Mouse (Mus musculus) kidney, embryonic 16.5 days (tissue): ENCODE measurements around the gene Dnah7a. TPM values are rescaled to one million over a fixed set of nuclear protein-coding genes. Genes with fewer than 3 reads are reported as not detected.
"Not testable (repeated sequence)": the region's sequence is repeated elsewhere in the genome, so short reads cannot be mapped to it uniquely, and the experiment has no call there.

Experiments
- ATAC-seq: fragments of 200-750 bp; cut with Nextera tagmentation; 2 replicates; pipeline ENCODE4 v1.8.0; 2017; ENCODE audit warnings: moderate TSS enrichment; ENCODE audit not compliant: low FRiP score, low TSS enrichment
- H3K27ac ChIP-seq: fragments of 300-500 bp; sonication (generic); 2 replicates; pipeline ENCODE4 v1.5.1; 2014; ENCODE audit warnings: low read length
- H3K27me3 ChIP-seq: fragments of 300-500 bp; sonication (generic); 2 replicates; pipeline ENCODE4 v1.6.1; 2014; ENCODE audit warnings: low read length, control low read depth, mixed read lengths; ENCODE audit not compliant: insufficient read depth
- H3K36me3 ChIP-seq: fragments of 300-500 bp; sonication (generic); 2 replicates; pipeline ENCODE4 v1.6.1; 2014; ENCODE audit warnings: low read length, control low read depth, mixed read lengths; ENCODE audit not compliant: insufficient read depth
- H3K4me1 ChIP-seq: fragments of 300-500 bp; sonication (generic); 2 replicates; pipeline ENCODE4 v1.6.1; 2014; ENCODE audit warnings: low read length, control low read depth, mixed read lengths; ENCODE audit not compliant: insufficient read depth
- H3K4me2 ChIP-seq: fragments of 300-500 bp; sonication (generic); replicated peaks from 2 replicates; pipeline ENCODE4 v1.6.1; 2014; ENCODE audit warnings: low read depth, low read length
- H3K4me3 ChIP-seq: fragments of 300-500 bp; sonication (generic); 2 replicates; pipeline ENCODE4 v1.5.1; 2014; ENCODE audit warnings: mild to moderate bottlenecking, low read length
- H3K9ac ChIP-seq: fragments of 300-500 bp; sonication (generic); replicated peaks from 2 replicates; pipeline ENCODE4 v1.6.1; 2014; ENCODE audit warnings: low read length
- H3K9me3 ChIP-seq: fragments of 300-500 bp; sonication (generic); 2 replicates; pipeline ENCODE4 v1.6.1; 2016; ENCODE audit warnings: low read length, control low read depth
- WGBS: fragments of 180-500 bp; shearing (Covaris S2); extraction: QIAGEN DNeasy Blood & Tissue Kit; methylation state at CpG from one replicate; pipeline ENCODE4 v1.1.7; 2014; 5-methylcytosine and 5-hydroxymethylcytosine counted together
- polyA plus RNA-seq: library from polyadenylated mRNA; unstranded; fragments of >200 nt; fragmentation: Nextera tagmentation; extraction: Ambion mirVana; gene quantifications from 2 replicates; pipeline ENCODE4 v1.2.1, GENCODE M21; 2015

Dnah7a gene
- polyA plus RNA-seq = 0.70 and 1.3 TPM in 2 replicates

DNA sequence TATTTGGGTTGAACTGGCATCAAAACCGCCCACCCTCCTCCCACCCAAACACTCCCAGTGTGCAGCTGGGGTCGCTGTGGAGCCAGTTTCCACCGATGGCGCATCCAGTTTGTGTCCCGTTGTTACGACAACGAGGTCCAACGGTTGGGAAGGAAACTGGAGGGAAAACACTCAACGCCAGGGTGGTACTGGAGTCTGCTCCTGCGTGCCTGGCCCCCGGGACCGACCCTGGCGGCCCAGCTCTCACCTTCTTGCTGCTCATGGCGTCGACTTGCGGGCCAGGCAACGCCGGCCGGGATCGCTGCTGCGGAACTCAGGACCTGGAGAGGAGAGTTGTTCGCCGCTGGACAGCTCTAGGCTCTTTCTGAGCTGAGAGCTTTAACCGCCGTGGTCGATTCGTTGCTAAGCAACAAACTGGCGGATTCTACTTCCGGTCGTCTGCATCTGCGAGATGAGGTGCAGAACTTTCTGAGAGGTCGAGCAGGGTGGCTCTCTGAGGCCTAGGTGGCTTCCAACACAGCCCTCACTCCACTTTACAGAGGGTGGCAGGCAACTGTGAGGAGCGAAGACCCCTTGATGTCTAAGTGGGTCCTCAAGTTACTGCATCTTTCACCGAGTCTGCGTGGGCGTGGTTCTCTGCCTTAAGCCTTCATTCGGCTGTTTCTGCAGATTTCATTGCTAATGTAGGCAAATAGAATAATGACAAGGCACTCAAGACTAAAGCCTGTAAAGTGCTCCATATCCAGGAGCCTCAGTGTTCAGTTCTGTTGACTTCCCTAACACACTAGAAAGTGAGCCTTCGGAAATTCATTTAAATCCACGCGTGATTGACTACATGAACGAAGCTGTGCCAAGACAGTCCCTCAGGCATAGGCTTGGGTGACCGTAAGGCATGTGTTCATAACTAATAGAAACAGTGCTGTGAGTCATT, at the start of gene Dnah7a:
Gene Dnah7a (minus strand): TSS at position 354 of the 931 bp plus-strand sequence.
- WGBS = 12% methylated on average over 42 of the region's 42 CpGs
- H3K9me3 ChIP-seq = no peaks in the 10 kb centered on the region
- no peaks in the 10 kb centered on the region for H3K27me3 ChIP-seq
- peaks cover 3% of the 10 kb centered on the region; the same call in 1 of the 2 replicates for H3K4me1 ChIP-seq
- ATAC-seq = peak; percentile 95
- H3K27ac ChIP-seq = no peak within 1 kb of the TSS
- peak within 1 kb of the TSS; percentile 64 for H3K9ac ChIP-seq
- peak within 1 kb of the TSS; percentile 93 for H3K4me2 ChIP-seq
- H3K36me3 ChIP-seq = no peaks in the 10 kb centered on the region
- peak within 1 kb of the TSS; percentile 58 for H3K4me3 ChIP-seq

DNA sequence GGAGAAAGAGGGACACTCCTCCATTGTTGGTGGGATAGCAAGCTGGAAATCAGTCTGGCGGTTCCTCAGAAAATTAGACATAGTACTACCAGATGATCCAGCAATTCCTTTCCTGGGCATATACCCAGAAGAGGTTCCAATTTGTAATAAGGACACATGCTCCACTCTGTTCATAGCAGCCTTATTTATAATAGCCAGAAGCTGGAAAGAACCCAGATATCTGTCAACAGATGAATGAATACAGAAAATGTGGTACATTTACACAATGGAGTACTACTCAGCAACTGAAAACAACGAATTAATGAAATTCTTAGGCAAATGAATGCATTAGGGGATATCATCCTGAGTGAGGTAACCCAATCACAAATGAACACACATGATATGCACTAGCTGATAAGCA, 46.9 kb upstream of the Dnah7a start:
- WGBS = 86% methylated on average over 2 of the region's 2 CpGs
- H3K9me3 ChIP-seq, H3K27ac ChIP-seq, H3K4me2 ChIP-seq, H3K36me3 ChIP-seq, H3K4me3 ChIP-seq, H3K4me1 ChIP-seq, H3K27me3 ChIP-seq, ATAC-seq, H3K9ac ChIP-seq: not testable (repeated sequence)

DNA sequence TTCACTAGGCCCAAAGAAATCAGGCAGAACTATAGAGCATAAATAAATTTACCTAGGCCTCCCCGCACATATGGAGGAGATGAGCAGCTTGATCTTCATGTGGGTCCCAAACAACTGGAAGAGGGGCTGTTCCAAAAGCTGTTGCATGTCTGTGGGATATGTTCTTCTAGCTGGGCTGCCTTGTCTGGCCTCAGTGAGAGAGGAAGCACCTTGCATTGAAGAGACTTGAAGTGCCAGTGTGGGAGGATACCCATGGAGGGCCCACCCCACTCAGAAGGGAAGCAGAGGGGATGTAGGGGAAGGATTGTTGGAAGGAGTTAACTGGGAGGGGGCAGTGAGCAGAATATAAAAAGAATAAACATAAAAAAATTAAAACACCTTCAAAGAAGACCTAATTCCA, 44.6 kb upstream of the Dnah7a start:
- H3K4me3 ChIP-seq = no peak overlapping the region
- H3K27me3 ChIP-seq = no peaks in the 10 kb centered on the region
- H3K4me2 ChIP-seq = no peak overlapping the region
- H3K9ac ChIP-seq = no peak overlapping the region
- no peak for ATAC-seq
- 68% methylated on average over 1 of the region's 1 CpGs for WGBS
- H3K27ac ChIP-seq = no peak overlapping the region
- H3K36me3 ChIP-seq = no peaks in the 10 kb centered on the region
- H3K9me3 ChIP-seq = no peaks in the 10 kb centered on the region
- no peaks in the 10 kb centered on the region for H3K4me1 ChIP-seq

DNA sequence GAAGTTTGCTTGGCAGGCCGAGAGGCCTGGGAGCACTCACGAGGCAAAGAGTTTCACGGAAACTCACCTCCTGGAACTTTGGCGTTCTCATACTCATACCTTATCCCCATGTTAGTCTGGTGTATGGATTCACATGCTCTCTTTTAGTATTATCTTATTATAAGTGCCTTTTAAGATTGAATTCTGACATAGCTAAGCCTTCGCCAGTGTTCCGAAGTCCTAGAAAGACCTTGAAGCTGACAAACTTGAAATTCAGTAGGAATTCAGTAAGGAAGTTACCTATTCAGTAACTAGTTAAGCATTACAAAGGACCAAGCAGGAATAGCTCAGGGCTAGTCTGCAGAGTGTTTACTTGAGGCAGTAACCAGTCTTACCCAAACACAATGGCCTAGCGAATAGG, 44.1 kb upstream of the Dnah7a start:
- H3K27me3 ChIP-seq, H3K27ac ChIP-seq, H3K36me3 ChIP-seq, H3K9me3 ChIP-seq, H3K4me2 ChIP-seq, H3K4me1 ChIP-seq, H3K9ac ChIP-seq, H3K4me3 ChIP-seq, ATAC-seq: not testable (repeated sequence)
- WGBS = 91% methylated on average over 7 of the region's 7 CpGs

DNA sequence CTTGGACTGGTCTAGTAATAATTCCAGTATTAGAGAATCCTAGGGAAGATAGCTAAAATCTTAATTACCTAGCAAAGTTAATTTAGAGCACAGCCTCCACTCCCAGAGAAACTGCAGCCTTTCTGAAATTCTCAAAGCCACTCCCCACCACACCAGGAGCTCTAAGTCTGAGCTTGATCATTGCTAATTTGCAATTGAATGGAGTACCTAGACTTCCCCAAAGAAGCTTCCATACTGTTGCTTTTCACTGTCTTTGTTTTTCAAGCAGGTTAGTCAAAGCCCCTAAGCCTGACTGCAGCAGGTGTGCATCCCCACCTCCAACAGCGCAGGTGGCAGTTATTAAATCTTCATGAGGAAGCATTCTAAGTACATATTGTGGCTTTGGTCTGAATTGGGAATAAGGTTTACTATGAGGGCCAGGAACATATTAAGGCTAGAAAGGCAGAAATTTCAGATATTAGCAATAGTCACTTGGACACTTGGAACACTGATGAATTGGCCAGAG, 43.3 kb upstream of the Dnah7a start:
- not testable (repeated sequence) for H3K27me3 ChIP-seq, H3K9me3 ChIP-seq, H3K36me3 ChIP-seq, H3K4me2 ChIP-seq, ATAC-seq, H3K27ac ChIP-seq, H3K9ac ChIP-seq, H3K4me1 ChIP-seq, H3K4me3 ChIP-seq
- WGBS = 81% methylated on average over 1 of the region's 1 CpGs

DNA sequence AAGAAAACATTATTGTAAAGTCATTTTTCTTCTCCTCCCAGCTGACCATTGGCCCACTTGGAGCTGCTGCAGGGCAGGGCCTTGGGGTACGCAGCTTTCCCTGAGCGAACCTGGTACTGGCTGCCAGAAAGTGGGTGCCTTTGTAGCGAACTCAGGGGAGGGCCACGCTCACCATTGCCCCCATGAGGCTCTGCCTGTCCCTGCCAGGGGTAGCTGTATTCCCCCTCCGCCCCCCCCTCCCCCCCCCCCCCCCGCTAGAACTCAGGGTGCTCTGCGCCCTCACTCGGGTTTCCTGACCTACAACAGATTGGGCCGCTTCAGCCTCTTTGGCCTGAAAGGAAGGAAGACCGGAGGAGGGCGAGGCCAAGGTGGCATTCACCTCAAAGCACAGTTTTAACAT, 42.0 kb upstream of the Dnah7a start:
- H3K27me3 ChIP-seq = no peaks in the 10 kb centered on the region
- no peak overlapping the region for H3K27ac ChIP-seq
- no peak overlapping the region for H3K4me2 ChIP-seq
- no peaks in the 10 kb centered on the region for H3K4me1 ChIP-seq
- no peak overlapping the region for H3K4me3 ChIP-seq
- no peaks in the 10 kb centered on the region for H3K36me3 ChIP-seq
- no peak overlapping the region for H3K9ac ChIP-seq
- no peaks in the 10 kb centered on the region for H3K9me3 ChIP-seq
- no peak for ATAC-seq
- WGBS = 43% methylated on average over 8 of the region's 11 CpGs

DNA sequence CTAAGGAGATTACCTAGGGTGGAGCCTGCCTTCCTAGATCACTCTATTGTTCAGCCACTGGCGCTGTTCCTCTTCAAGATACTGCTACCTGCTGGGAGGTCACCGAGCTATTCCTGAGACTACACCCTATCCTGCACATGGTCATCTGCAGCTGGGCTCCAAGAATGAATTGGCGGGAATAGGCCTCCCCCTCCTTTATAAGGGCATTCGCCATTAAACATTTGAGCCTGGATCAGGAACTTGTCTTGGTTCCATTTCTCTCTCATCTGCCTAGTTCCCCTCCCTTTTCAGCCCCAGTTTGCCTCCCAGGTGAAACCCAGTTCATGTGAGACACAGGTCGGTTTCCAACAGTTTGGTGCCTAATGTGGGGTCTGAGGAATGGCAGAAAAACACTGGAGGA, 39.4 kb upstream of the Dnah7a start:
- WGBS = 77% methylated on average over 5 of the region's 5 CpGs
- no peak overlapping the region for H3K27ac ChIP-seq
- H3K4me3 ChIP-seq = no peak overlapping the region
- no peaks in the 10 kb centered on the region for H3K27me3 ChIP-seq
- no peak overlapping the region for H3K4me2 ChIP-seq
- H3K9ac ChIP-seq = no peak overlapping the region
- H3K36me3 ChIP-seq = no peaks in the 10 kb centered on the region
- no peak for ATAC-seq
- no peaks in the 10 kb centered on the region for H3K9me3 ChIP-seq
- H3K4me1 ChIP-seq = no peaks in the 10 kb centered on the region

DNA sequence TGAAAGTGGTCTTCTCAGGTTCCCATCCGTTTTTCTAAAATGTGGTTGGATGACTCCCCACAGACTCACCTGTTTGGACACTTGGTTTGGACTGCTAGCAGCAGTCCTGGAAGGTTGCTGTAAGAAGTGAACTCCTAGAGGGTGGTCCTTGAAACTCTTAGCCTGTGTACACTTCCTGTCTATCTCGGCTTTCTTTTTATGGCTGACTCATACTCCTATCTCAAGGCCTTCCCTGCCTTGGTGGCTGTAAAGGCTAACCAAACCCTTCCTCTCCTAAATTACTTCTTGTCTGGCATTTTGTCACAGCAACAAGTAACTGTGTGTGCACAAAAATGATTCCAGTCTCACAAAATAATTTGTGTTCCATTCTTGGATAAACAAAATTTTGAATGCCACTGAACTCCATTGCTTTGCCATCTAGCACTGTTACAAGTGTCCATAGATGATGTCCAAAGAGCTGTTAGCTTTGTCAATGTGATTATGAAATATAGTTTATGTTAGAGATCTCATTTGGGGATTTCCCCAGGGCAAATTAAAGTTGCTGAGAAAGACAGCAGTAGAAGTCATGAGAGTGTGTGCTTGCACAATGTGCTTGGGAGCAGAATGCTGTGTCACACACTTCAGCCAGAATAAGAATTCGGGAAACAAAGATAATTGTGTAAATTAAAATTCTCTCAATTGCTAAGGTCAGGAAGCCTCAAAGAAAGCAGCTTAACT, 35.3 kb upstream of the Dnah7a start:
- Histone ChIP-seq H3K4me1 (no peaks in the 10 kb centered on the region), H3K4me2 (no peak overlapping the region), H3K36me3 (no peaks in the 10 kb centered on the region), H3K27me3 (no peaks in the 10 kb centered on the region), H3K4me3 (no peak overlapping the region), H3K27ac (no peak overlapping the region), H3K9me3 (no peaks in the 10 kb centered on the region), H3K9ac (no peak overlapping the region)
- no peak for ATAC-seq
- 82% methylated on average over 3 of the region's 3 CpGs for whole genome bisulfite sequencing

DNA sequence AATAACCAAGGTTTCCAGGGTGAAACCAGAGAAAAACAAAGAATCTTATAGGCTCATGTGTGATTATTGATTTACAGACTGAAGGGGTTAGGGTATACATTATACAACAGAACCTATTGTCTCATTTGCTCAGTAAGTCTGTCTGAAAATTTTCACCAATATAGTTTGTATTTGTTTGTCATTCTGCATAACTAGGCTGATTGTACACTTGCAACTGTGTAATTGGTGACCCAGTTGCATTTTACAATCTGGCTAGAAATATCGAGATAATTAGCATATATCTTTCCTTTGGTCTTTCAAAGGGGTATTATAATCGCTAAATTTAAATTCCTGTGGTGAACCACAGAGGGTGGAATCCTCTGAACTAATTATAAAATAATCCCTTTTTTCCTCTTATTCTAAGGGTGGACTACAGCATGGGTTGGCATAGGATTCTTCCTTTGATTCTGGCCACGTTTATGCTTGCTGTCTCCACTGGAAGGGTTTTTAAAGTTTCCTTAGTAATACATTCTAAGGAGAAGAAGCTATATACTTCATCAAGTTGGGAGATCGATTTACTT, 34.3 kb upstream of the Dnah7a start:
- no peaks in the 10 kb centered on the region for H3K9me3 ChIP-seq
- no peak overlapping the region for H3K9ac ChIP-seq
- 81% methylated on average over 4 of the region's 4 CpGs for WGBS
- H3K36me3 ChIP-seq = no peaks in the 10 kb centered on the region
- H3K27ac ChIP-seq = no peak overlapping the region
- no peak overlapping the region for H3K4me3 ChIP-seq
- H3K27me3 ChIP-seq = no peaks in the 10 kb centered on the region
- no peak overlapping the region for H3K4me2 ChIP-seq
- ATAC-seq = no peak
- no peaks in the 10 kb centered on the region for H3K4me1 ChIP-seq
